Mouse (Mus musculus) liver, postnatal 0 days (tissue): Measurements from ENCODE around the gene Akap2. TPM values are rescaled to one million over a fixed set of nuclear protein-coding genes. Genes with fewer than 3 reads are reported as not detected.
A peak's percentile ranks its signal among the peaks of the same experiment; 100 is the strongest.

ENCODE experiments used
- ATAC-seq: fragments of 200-750 bp; cut with Nextera tagmentation; 2 replicates; pipeline ENCODE4 v1.8.0; 2017; ENCODE audit warnings: mild to moderate bottlenecking, moderate library complexity
- DNase-seq: peaks from one replicate; pipeline ENCODE4 v3.0.0-alpha.2; 2016
- H3K27ac ChIP-seq: fragments of 300-500 bp; sonication (generic); 2 replicates; pipeline ENCODE4 v1.5.1; 2014; ENCODE audit warnings: antibody characterized with exemption, moderate library complexity, mild to moderate bottlenecking, low read depth
- H3K27me3 ChIP-seq: fragments of 300-500 bp; sonication (generic); 2 replicates; pipeline ENCODE4 v1.6.1; 2014; ENCODE audit warnings: low read length, control low read depth, mixed read lengths; ENCODE audit not compliant: insufficient read depth
- H3K36me3 ChIP-seq: fragments of 300-500 bp; sonication (generic); replicated peaks from 2 replicates; pipeline ENCODE4 v1.6.1; 2014; ENCODE audit warnings: mild to moderate bottlenecking, control low read depth, low read length, moderate library complexity, mixed read lengths; ENCODE audit not compliant: insufficient read depth
- H3K4me1 ChIP-seq: fragments of 300-500 bp; sonication (generic); 2 replicates; pipeline ENCODE4 v1.6.1; 2014; ENCODE audit warnings: antibody characterized with exemption, mild to moderate bottlenecking, control low read depth; ENCODE audit not compliant: insufficient read depth
- H3K4me2 ChIP-seq: fragments of 300-500 bp; sonication (generic); 2 replicates; pipeline ENCODE4 v1.6.1; 2014; ENCODE audit warnings: low read depth, mild to moderate bottlenecking, low read length, moderate library complexity, mixed read lengths
- H3K4me3 ChIP-seq: fragments of 300-500 bp; sonication (generic); 2 replicates; pipeline ENCODE4 v1.5.1; 2014; ENCODE audit warnings: low read depth, low read length
- H3K9ac ChIP-seq: fragments of 300-500 bp; sonication (generic); replicated peaks from 2 replicates; pipeline ENCODE4 v1.6.1; 2014; ENCODE audit warnings: mild to moderate bottlenecking, moderate library complexity
- H3K9me3 ChIP-seq: fragments of 300-500 bp; sonication (generic); 2 replicates; pipeline ENCODE4 v1.6.1; 2016; ENCODE audit warnings: mild to moderate bottlenecking, control low read depth, low read length, mixed read lengths
- CTCF ChIP-seq: sonication (generic); IDR thresholded peaks from 2 replicates; pipeline ENCODE4 v1.5.1; 2016; ENCODE audit warnings: antibody characterized with exemption, low read depth
- EP300 ChIP-seq: IDR thresholded peaks from 2 replicates; pipeline ENCODE4 v1.6.1; 2016; ENCODE audit warnings: antibody characterized with exemption, low read depth, mild to moderate bottlenecking
- WGBS: fragments of 180-500 bp; shearing (Covaris S2); extraction: QIAGEN DNeasy Blood & Tissue Kit; methylation state at CpG from one replicate; pipeline ENCODE4 v1.1.7; 2014; ENCODE audit not compliant: insufficient replicate concordance; 5-methylcytosine and 5-hydroxymethylcytosine counted together
- polyA plus RNA-seq: library from polyadenylated mRNA; unstranded; fragments of >200 nt; fragmentation: Nextera tagmentation; extraction: Ambion mirVana; gene quantifications from 2 replicates; pipeline ENCODE4 v1.2.1, GENCODE M21; 2015

Akap2 gene
- polyA plus RNA-seq, 1 experiment from 2014 or later, result 1.9 TPM

- no peak for TF ChIP-seq CTCF
- TF ChIP-seq EP300, result no peak
- Histone ChIP-seq H3K27me3 (no peaks in the 10 kb centered on the region), H3K9ac (no peak overlapping the region), H3K27ac (no peak overlapping the region), H3K4me1 (no peaks in the 10 kb centered on the region), H3K36me3 (no peaks in the 10 kb centered on the region), H3K4me2 (no peak overlapping the region), H3K4me3 (no peak overlapping the region), H3K9me3 (no peaks in the 10 kb centered on the region)
- 62% methylated on average over 5 of the region's 5 CpGs for WGBS
- DNase-seq (no peak), ATAC-seq (peak; percentile 27; the same call in 1 of the 2 replicates)
These were observed 22.9 kb upstream of the Akap2 start for GRCm38 (mm10) chr4:57694356-57695136.

GRCm38 (mm10) chr4:57696955-57697354 is 20.5 kb upstream of the Akap2 start:
- TF ChIP-seq CTCF, result no peak
- TF ChIP-seq EP300, result no peak
- WGBS, result 85% methylated on average over 11 of the region's 11 CpGs
- no peak overlapping the region for H3K4me3 ChIP-seq
- H3K9me3 ChIP-seq, result no peaks in the 10 kb centered on the region
- H3K4me1 ChIP-seq, result no peaks in the 10 kb centered on the region
- ATAC-seq, result no peak
- no peak for DNase-seq
- no peak overlapping the region for H3K9ac ChIP-seq
- H3K4me2 ChIP-seq, result no peak overlapping the region
- no peaks in the 10 kb centered on the region for H3K36me3 ChIP-seq
- H3K27me3 ChIP-seq, result no peaks in the 10 kb centered on the region
- H3K27ac ChIP-seq, result no peak overlapping the region

- TF ChIP-seq CTCF (no peak), EP300 (no peak)
- WGBS, result 81% methylated on average over 12 of the region's 12 CpGs
- H3K27ac ChIP-seq, result no peak overlapping the region
- no peaks in the 10 kb centered on the region for H3K9me3 ChIP-seq
- H3K4me3 ChIP-seq, result no peak overlapping the region
- no peak overlapping the region for H3K4me2 ChIP-seq
- H3K9ac ChIP-seq, result no peak overlapping the region
- DNase-seq, result no peak
- no peak for ATAC-seq
- H3K36me3 ChIP-seq, result no peaks in the 10 kb centered on the region
- H3K27me3 ChIP-seq, result no peaks in the 10 kb centered on the region
- no peaks in the 10 kb centered on the region for H3K4me1 ChIP-seq
These were observed 19.4 kb upstream of the Akap2 start for GRCm38 (mm10) chr4:57697918-57698611.

- no peaks in the 10 kb centered on the region for H3K4me1 ChIP-seq
These were observed 15.9 kb upstream of the Akap2 start for GRCm38 (mm10) chr4:57701576-57701975.

GRCm38 (mm10) chr4:57703574-57704470 is 13.6 kb upstream of the Akap2 start:
- Histone ChIP-seq H3K4me3 (no peak overlapping the region), H3K36me3 (no peaks in the 10 kb centered on the region), H3K27ac (no peak overlapping the region), H3K9me3 (no peaks in the 10 kb centered on the region), H3K27me3 (no peaks in the 10 kb centered on the region), H3K9ac (no peak overlapping the region), H3K4me1 (no peaks in the 10 kb centered on the region), H3K4me2 (no peak overlapping the region)
- no peak for ATAC-seq
- TF ChIP-seq EP300 (no peak), CTCF (no peak)
- WGBS, result 74% methylated on average over 11 of the region's 11 CpGs
- no peak for DNase-seq

More at GRCm38 (mm10) chr4:57701576-57701975, 15.9 kb upstream of the Akap2 start:
- Histone ChIP-seq H3K27ac (no peak overlapping the region), H3K4me2 (no peak overlapping the region), H3K9ac (no peak overlapping the region), H3K36me3 (no peaks in the 10 kb centered on the region), H3K27me3 (no peaks in the 10 kb centered on the region), H3K9me3 (no peaks in the 10 kb centered on the region), H3K4me3 (no peak overlapping the region)
- no peak for DNase-seq
- 73% methylated on average over 5 of the region's 5 CpGs for WGBS
- ATAC-seq, result no peak
- TF ChIP-seq CTCF (no peak), EP300 (no peak)

GRCm38 (mm10) chr4:57704575-57704974 is 12.9 kb upstream of the Akap2 start:
- no peak overlapping the region for H3K4me3 ChIP-seq
- WGBS, result 60% methylated on average over 7 of the region's 7 CpGs
- H3K4me2 ChIP-seq, result no peak overlapping the region
- H3K27ac ChIP-seq, result no peak overlapping the region
- H3K9ac ChIP-seq, result no peak overlapping the region
- DNase-seq (no peak), ATAC-seq (no peak)
- no peaks in the 10 kb centered on the region for H3K9me3 ChIP-seq
- no peaks in the 10 kb centered on the region for H3K27me3 ChIP-seq
- H3K4me1 ChIP-seq, result no peaks in the 10 kb centered on the region
- no peak for TF ChIP-seq EP300
- TF ChIP-seq CTCF, result no peak
- no peaks in the 10 kb centered on the region for H3K36me3 ChIP-seq
